Mouse (Mus musculus): ENCODE measurements at regions not wholly inside any gene's neighbourhood (a gene's known extent, or its start where the extent isn't known, plus 50 kb on each side); places are given as distances from the start of the nearest gene placed in this dataset.
A peak's percentile ranks its signal among the peaks of the same experiment; 100 is the strongest.

DNA sequence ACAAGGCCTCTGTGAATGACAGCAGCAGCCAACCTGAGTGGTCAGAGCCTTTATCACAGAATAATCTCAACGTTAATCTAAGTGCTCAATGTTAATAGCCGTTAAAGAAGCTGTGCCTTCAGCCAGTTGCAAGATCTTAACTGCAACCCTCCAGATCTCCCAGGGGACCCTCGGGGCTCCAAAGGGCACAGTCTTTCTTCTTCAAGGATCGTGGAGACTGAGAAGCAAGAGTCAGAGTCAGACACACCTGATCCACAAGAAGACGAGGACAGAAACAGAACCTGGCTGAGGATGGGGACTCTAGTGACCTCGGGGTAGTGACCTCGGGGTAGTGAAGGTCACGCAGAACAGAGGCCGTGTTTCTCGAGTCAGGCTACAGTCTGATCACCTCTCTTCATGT lies 206.0 kb downstream of the Sptssa start:
- DNase-seq = no peak

DNA sequence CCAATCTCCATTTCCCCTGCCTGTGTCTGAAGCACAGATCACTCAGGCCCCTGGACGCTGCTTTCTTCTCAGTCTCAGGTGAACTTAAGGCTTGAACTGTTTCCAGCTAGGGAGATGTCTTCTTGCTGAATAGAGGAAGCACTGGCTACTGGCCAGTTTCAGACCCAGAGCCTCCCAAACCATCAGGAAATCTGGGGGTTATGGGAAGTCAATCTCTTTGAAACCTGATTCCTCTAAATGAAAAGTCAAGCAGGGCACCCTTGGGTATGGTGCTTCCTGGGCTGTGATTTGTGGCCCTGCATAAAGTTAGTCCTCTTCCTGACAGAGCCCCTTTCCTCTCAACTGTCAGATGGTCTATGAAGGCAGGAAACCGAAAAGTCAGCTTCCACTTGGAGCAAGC lies 208.2 kb downstream of the Sptssa start:
- no peak for DNase-seq

GRCm38 (mm10) chr12:54447354-54447753 lies 209.0 kb downstream of the Sptssa start:
- DNase-seq = no peak

DNA sequence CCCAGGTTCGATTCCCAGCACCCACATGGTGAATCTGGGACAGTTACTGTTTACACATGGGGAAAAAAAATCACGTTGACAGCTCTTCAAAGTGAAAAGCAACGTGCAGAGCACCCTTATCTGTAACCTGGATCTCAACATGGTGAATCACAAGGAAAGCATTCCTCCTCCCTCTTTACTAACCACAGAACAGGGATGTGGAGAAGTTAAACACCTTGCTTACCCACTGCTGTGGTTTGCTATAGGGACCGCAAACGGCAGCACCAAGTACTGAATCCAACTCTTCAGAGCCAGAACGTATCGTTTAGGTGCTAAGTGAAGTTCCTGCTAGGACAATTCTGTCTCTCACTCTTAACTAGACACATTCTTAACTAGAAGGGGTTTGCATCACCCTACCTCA lies 210.0 kb downstream of the Sptssa start:
- DNase-seq = no peak

- no peak for DNase-seq
These were observed 212.0 kb downstream of the Sptssa start for GRCm38 (mm10) chr12:54444416-54444815.

- no peak for DNase-seq
These were observed 213.1 kb downstream of the Sptssa start for GRCm38 (mm10) chr12:54443285-54443684.

- DNase-seq = no peak
These were observed 214.0 kb downstream of the Sptssa start for GRCm38 (mm10) chr12:54442408-54442807.

GRCm38 (mm10) chr12:54440851-54441593 lies 215.4 kb downstream of the Sptssa start:
- DNase-seq = no peak

DNA sequence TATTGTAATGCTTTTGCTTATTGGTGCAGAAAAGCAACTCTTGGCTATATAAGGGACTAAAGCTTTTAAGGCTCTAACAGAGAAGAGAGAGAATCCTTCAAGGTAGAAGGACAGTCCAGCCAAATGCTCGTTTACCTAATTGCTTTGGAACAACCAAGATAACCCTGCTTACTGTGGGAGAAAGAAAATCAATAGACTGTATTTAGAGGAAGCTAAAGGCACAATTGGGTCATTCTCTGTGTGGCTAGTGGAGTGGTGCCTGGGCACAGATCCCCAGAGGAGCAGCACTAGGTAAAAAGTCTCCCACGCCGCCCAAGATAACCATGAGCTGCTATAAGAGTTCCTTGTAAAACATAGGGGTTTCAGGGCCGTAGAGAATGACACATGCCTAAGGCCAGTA lies 217.6 kb downstream of the Sptssa start:
- DNase-seq = no peak

DNA sequence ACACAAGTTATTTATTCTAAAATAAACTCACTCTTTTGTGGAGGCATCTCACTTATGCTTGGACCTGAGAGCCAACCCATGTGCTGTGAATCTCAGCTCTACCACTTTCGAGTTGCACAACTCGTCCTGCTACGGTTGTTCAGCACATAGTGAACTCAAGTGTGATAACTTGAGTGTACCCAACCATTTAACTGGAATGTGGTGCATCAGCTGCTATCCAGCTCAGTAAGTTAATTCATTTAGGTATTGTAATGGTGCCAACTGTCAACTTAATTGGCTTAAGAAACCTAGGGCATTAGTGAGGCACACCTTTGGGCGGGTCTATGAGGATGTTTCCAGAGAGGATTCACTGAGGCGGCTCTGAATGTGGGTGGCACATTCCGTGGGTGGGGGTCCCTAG lies 221.6 kb upstream of the Egln3 start:
- DNase-seq = no peak

GRCm38 (mm10) chr12:54414829-54415228 lies 211.2 kb upstream of the Egln3 start:
- no peak for DNase-seq

GRCm38 (mm10) chr12:54414201-54414600 lies 210.5 kb upstream of the Egln3 start:
- DNase-seq = no peak

- no peak for DNase-seq
These were observed 206.5 kb upstream of the Egln3 start for GRCm38 (mm10) chr12:54410038-54410605.

GRCm38 (mm10) chr12:54408906-54409305 lies 205.2 kb upstream of the Egln3 start:
- no peak for DNase-seq

GRCm38 (mm10) chr12:54407301-54407896 lies 203.7 kb upstream of the Egln3 start:
- no peak for DNase-seq

DNA sequence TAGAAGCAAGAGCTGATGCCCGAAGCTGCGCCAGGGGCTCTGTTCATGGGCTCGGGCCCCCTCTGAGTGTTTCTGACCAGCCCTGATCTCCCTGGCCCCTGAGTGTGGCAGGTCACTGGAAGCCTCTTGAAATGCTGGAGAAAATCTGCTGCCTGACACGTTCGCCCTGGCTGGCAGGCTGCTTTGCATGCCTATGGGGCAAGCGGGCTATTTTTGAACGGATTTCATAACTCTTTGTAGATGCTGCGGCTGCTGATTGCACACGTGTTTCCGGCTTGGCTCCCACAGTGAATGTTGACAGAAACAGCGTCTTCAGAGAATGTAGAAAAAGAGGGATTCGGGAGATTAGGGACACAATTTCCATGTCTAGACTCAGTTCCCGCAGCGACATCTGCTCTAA lies 201.4 kb upstream of the Egln3 start:
- DNase-seq = peak; percentile 26 to 52

- DNase-seq = no peak
These were observed 198.9 kb upstream of the Egln3 start for GRCm38 (mm10) chr12:54402591-54402990.

DNA sequence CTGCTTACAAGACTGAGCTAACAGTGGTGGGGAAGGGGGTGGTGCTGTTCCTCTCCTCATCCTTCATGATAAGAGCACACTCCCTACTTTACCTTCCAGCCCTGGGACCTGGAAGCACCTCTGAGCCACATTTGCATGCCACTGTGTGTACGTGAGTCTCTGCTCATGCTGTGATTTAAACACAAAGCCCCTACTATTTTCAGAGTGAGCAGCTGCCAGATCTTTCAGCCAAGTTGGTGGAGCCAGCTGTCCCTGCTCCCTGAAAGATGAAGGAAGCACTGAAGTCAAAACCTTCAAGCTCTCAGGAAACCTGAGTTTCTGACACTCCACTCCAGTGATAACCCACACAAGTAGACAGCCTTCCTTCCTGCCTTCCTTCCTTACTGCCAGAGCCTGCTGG lies 198.0 kb upstream of the Egln3 start:
- no peak for DNase-seq

GRCm38 (mm10) chr12:54400084-54400483 lies 196.4 kb upstream of the Egln3 start:
- DNase-seq = no peak

GRCm38 (mm10) chr12:54398080-54398479 lies 194.4 kb upstream of the Egln3 start:
- DNase-seq = no peak

DNA sequence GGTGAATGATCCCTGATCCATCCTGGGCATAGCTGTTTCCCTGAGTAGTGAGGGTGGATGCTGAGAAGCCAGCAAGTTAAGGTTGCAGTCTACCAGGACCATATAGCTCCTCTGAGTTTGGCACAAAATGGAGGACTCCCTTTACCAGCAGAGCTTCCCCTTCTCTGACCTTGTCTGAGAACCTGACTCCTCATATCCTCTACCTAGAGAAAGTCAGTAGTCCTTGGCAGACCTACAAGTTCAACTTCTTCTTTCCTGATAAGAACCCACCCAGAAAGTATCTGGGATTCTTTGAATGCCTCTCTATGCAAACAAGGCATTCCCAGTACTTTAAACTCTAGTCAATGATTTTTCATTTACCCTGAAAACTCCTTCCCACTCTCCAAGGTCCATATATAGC lies 193.3 kb upstream of the Egln3 start:
- no peak for DNase-seq

- DNase-seq = no peak
These were observed 192.7 kb upstream of the Egln3 start for GRCm38 (mm10) chr12:54396341-54396740.

DNA sequence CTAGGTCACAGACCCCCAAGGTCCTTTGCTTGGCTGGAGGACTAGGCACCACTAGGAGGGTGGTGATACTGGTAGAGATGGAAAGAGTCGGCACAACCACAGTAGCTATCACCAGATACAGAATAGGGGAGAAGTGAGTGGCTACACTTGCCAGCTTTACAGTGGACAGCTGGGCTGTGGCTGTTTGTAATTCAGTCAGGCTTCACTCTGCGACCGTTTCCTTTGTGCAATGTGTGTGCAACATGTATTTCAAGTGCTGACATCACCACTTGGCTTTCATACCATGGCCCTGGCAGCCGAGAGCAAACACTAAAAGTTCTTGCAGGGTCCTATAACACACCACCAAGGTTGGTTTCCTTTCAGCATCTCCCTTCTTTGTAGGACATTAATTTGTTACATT lies 181.7 kb upstream of the Egln3 start:
- DNase-seq = no peak

DNA sequence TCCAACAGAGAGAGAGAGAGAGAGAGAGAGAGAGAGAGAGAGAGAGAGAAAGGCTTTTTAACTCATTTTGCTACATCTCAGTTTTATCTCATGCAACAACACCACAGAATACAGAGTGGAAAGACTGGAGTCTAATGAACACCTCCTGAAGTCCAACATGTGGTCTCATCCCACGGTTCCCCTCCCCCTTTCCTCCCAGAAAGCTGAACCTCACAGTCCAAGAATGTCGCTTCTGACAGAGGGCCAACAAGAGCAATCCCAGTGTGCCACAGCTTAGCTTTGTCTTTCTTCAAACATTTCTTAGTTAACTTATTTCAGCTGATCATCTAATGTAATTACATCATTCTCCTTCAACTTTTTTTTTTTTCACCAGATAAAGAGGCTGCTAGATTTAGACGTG lies 180.5 kb upstream of the Egln3 start:
- no peak for DNase-seq
